Mouse (Mus musculus) intestine, embryonic 14.5 days (tissue): ENCODE results near the gene Prim2. TPM values are rescaled to one million over a fixed set of nuclear protein-coding genes. Genes with fewer than 3 reads are reported as not detected.

Source experiments
- ATAC-seq: fragments of 200-750 bp; cut with Nextera tagmentation; replicated peaks from 2 replicates; pipeline ENCODE4 v1.8.0; 2017; ENCODE audit warnings: low read depth, moderate number of reproducible peaks, moderate TSS enrichment, moderate library complexity; ENCODE audit not compliant: low FRiP score, low TSS enrichment
- DNase-seq: peaks from one replicate; pipeline ENCODE4 v3.0.0-alpha.2; 2018; ENCODE audit warnings: low spot score
- H3K27ac ChIP-seq: fragments of 300-500 bp; sonication (generic); 2 replicates; pipeline ENCODE4 v1.5.1; 2014; ENCODE audit warnings: low read depth, mild to moderate bottlenecking, control low read depth
- H3K27me3 ChIP-seq: fragments of 300-500 bp; sonication (generic); replicated peaks from 2 replicates; pipeline ENCODE4 v1.6.1; 2014; ENCODE audit warnings: low read length, control low read depth; ENCODE audit not compliant: control insufficient read depth, insufficient read depth
- H3K36me3 ChIP-seq: fragments of 300-500 bp; sonication (generic); 2 replicates; pipeline ENCODE4 v1.6.1; 2014; ENCODE audit warnings: low read length, control low read depth; ENCODE audit not compliant: control insufficient read depth, insufficient read depth
- H3K4me1 ChIP-seq: fragments of 300-500 bp; sonication (generic); replicated peaks from 2 replicates; pipeline ENCODE4 v1.6.1; 2014; ENCODE audit warnings: low read length, control low read depth, mixed read lengths; ENCODE audit not compliant: control insufficient read depth, insufficient read depth
- H3K4me2 ChIP-seq: fragments of 300-500 bp; sonication (generic); 2 replicates; pipeline ENCODE4 v1.6.1; 2014; ENCODE audit warnings: low read length
- H3K4me3 ChIP-seq: fragments of 300-500 bp; sonication (generic); 2 replicates; pipeline ENCODE4 v1.5.1; 2014; ENCODE audit warnings: low read depth, low read length, control low read depth, mixed read lengths
- H3K9ac ChIP-seq: fragments of 300-500 bp; sonication (generic); 2 replicates; pipeline ENCODE4 v1.6.1; 2014; ENCODE audit warnings: mild to moderate bottlenecking, low read length
- H3K9me3 ChIP-seq: fragments of 300-500 bp; sonication (generic); 2 replicates; pipeline ENCODE4 v1.6.1; 2016; ENCODE audit warnings: low read length, control low read depth; ENCODE audit not compliant: control insufficient read depth
- WGBS: fragments of 180-500 bp; shearing (Covaris S2); extraction: QIAGEN DNeasy Blood & Tissue Kit; methylation state at CpG from one replicate; pipeline ENCODE4 v1.1.7; 2014; 5-methylcytosine and 5-hydroxymethylcytosine counted together
- polyA plus RNA-seq: library from polyadenylated mRNA; unstranded; fragments of >200 nt; fragmentation: Nextera tagmentation; extraction: Ambion mirVana; gene quantifications from 2 replicates; pipeline ENCODE4 v1.2.1, GENCODE M21; 2014

Gene Prim2
- polyA plus RNA-seq, 1 experiment from 2014 or later, result 35.2 TPM

DNA sequence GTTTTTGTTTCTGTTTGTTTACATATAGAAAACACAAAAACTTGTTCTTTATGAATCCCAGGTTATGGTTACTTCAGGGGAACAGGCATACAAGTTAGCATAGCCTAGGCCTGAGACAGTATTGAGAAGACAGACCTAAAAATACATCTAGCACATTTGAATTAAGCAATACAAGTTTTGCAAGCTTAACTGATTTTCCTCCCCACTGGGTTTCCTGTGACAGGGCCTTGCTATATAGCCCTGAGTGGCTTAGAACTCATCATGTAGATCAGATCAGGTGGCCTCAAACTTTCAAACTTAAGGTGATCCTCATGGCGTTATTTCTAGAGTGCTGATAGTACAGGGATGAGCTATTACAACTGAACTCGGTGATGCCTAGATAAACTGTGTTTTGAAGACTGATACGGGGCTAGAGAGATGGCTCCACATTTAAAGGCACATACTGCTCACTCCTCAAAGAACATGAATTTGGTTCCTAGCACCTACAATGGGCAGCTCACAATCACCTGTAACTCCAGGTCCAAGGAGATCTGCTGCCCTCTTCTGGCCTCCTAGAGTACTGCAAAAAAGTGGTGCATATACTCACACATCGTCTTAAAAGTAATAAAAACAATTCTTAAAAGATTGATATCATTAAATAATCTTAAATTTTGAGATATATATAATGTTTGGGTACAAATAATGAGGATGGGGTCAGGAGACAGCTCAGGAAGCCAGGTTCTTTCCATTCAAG, 133.2 kb downstream of the Prim2 start:
- no peak overlapping the region for H3K4me3 ChIP-seq
- 95% methylated on average over 4 of the region's 4 CpGs for WGBS
- 0 out of 2 replicates have a peak, but pooled peaks cover 2% of the 10 kb centered on the region for H3K9me3 ChIP-seq
- H3K4me2 ChIP-seq, result no peak overlapping the region
- no peaks in the 10 kb centered on the region for H3K27me3 ChIP-seq
- H3K9ac ChIP-seq, result no peak overlapping the region
- DNase-seq (no peak), ATAC-seq (no peak)
- no peaks in the 10 kb centered on the region for H3K4me1 ChIP-seq
- no peaks in the 10 kb centered on the region for H3K36me3 ChIP-seq
- no peak overlapping the region for H3K27ac ChIP-seq

DNA sequence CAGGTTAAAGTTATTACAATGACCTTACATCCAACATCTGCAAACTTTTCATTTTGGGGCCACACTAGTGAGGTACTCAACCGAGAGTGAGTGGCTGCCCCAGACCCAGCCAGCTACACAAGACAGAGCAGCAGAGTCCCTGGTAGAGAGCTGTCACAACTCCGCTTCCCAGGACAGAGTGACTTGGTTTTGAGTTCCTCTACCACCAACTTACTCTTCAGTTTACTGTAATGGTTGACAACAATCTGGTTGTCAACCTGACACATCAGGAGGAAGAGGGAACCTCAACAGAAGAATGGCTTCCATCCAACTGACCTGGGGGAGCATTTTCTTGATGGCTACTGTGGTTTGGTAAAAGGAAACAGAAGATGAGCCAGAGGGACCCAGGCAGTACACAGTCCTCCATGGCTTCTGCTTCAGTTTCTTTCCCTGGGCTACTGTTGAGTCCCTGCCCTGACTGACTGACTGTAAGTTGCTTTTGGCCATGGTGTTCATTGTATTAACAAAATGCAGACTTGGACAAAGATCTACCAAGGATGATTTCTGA, 134.4 kb downstream of the Prim2 start:
- no peak for DNase-seq
- no peak overlapping the region for H3K4me3 ChIP-seq
- H3K27me3 ChIP-seq, result no peaks in the 10 kb centered on the region
- H3K27ac ChIP-seq, result no peak overlapping the region
- H3K9me3 ChIP-seq, result 0 out of 2 replicates have a peak, but pooled peaks cover 2% of the 10 kb centered on the region
- no peaks in the 10 kb centered on the region for H3K4me1 ChIP-seq
- H3K36me3 ChIP-seq, result no peaks in the 10 kb centered on the region
- WGBS, result 87% methylated on average over 2 of the region's 2 CpGs
- no peak for ATAC-seq
- H3K9ac ChIP-seq, result no peak overlapping the region
- no peak overlapping the region for H3K4me2 ChIP-seq

DNA sequence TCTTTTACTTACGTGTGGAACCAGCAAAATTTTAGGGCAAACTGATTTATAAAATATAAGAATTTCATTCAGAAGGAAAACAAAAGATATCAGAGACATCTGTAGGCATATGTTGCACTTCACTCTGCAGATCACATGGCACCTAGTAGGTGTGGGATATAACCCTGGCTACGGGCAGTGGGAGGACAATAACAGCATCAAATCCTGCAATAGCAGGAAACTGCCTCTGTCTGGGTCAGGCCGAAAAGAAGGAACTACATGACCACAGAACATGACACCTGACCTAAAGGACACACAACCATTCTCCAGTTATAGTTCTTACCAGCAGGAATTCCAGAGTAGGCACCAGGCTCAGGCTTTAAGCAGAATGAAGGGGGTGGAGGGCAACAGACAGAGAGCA, 137.7 kb downstream of the Prim2 start:
- no peak for ATAC-seq
- DNase-seq, result no peak
- Histone ChIP-seq H3K27me3 (no peaks in the 10 kb centered on the region), H3K27ac (no peak overlapping the region), H3K4me1 (no peaks in the 10 kb centered on the region), H3K9ac (no peak overlapping the region), H3K9me3 (0 out of 2 replicates have a peak, but pooled peaks cover 2% of the 10 kb centered on the region), H3K4me3 (no peak overlapping the region), H3K36me3 (no peaks in the 10 kb centered on the region), H3K4me2 (no peak overlapping the region)
- 85% methylated on average over 3 of the region's 3 CpGs for WGBS

DNA sequence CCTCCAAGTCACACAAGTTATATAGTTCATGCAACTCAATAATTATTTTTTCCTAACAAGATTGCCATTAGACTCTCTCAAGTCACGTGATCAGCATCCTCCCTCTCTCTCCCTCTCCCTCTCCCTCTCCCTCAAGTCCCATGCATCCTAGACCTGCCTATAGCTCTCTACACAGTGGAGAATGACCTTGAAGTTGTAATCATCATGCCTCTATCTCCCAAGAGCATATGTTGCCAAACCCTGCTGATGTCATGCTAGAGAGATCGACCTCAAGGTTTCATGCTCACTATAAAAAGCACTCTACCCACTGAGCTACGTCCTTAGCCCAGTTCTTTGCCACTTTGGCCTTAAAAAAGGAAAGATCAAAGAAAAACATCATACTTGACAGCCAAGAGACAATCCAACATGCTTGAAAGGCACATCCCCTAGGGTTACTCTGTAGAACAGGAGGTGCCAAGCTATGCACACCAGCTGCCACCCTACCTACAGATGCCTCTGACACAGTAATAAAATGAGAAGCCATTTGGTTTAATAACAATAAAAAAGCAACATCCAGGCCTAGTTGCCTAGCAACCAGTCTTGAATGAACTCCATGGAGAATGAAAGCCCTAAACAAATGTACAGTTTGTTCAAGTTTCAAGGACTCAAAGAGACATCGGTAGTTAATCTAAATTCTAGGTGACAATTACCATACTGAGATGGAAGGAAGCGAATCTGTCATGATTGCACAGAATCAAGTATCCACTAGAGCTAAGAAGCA, 138.3 kb downstream of the Prim2 start:
- Histone ChIP-seq H3K4me3 (no peak overlapping the region), H3K27ac (no peak overlapping the region), H3K4me1 (no peaks in the 10 kb centered on the region), H3K27me3 (no peaks in the 10 kb centered on the region), H3K4me2 (no peak overlapping the region), H3K9me3 (no peaks in the 10 kb centered on the region), H3K36me3 (no peaks in the 10 kb centered on the region), H3K9ac (no peak overlapping the region)
- ATAC-seq (no peak), DNase-seq (no peak)
- 87% methylated on average over 5 of the region's 5 CpGs for WGBS

DNA sequence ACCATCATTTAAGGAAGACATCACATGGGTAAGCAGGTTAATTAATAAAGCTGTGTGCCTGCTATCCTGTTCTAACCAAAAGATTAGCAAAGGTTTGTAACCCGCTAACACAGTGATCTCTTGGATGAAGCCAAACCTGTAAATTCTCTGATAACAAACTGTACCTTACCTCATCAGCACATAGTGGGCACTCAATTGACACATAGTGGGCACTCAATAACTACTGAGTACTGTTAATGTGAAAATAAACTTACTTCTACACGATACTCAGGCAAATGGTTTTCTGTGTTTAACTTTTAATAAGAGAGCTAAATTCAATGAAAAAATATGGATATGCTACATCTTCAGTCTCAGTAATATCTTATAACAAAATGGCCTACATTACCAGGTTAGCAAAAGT, 139.1 kb downstream of the Prim2 start:
- ATAC-seq, result no peak

DNA sequence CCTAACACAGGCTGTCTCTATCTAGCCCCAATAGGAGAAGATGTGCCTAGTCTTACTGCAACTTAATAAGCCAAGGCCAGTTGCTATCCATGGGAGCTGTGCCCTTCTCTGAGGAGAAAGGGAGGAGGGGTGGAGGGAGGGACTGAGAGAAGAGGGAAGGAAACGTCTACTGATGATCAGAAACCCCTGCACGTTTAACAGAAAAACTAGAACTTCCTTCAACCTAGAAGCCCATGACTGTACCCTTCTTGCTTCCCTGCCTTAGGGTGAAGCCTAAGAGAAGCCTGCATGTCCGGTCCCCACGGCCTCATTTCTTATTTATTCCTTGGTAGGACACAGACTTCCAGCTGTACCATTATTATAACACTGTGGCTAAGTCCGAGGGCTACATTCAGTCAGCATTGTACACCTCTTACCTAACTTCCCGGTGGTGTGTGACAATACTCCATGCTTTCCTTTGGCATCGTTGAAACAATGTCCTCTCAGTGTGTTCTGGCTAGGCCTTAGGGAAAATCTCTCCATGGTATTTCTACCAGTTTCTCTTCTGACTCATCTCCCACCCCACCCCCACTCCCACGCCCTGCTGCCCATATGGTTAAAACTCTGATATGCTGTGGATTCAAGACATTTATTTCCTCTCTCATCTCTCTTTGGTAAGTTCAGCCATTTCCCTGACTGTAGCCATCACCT, 139.9 kb downstream of the Prim2 start:
- Histone ChIP-seq H3K27me3 (no peaks in the 10 kb centered on the region), H3K27ac (no peak overlapping the region), H3K9ac (no peak overlapping the region), H3K4me2 (no peak overlapping the region), H3K4me3 (no peak overlapping the region), H3K36me3 (no peaks in the 10 kb centered on the region), H3K4me1 (no peaks in the 10 kb centered on the region), H3K9me3 (no peaks in the 10 kb centered on the region)
- 79% methylated on average over 8 of the region's 8 CpGs for WGBS
- DNase-seq (no peak), ATAC-seq (no peak)

More for the DNA sequence above, 139.1 kb downstream of the Prim2 start:
- no peak overlapping the region for H3K27ac ChIP-seq
- no peak overlapping the region for H3K9ac ChIP-seq
- no peaks in the 10 kb centered on the region for H3K36me3 ChIP-seq
- 96% methylated on average over 2 of the region's 2 CpGs for WGBS
- H3K27me3 ChIP-seq, result no peaks in the 10 kb centered on the region
- no peak overlapping the region for H3K4me2 ChIP-seq
- no peak overlapping the region for H3K4me3 ChIP-seq
- no peaks in the 10 kb centered on the region for H3K9me3 ChIP-seq
- DNase-seq, result no peak
- H3K4me1 ChIP-seq, result no peaks in the 10 kb centered on the region

DNA sequence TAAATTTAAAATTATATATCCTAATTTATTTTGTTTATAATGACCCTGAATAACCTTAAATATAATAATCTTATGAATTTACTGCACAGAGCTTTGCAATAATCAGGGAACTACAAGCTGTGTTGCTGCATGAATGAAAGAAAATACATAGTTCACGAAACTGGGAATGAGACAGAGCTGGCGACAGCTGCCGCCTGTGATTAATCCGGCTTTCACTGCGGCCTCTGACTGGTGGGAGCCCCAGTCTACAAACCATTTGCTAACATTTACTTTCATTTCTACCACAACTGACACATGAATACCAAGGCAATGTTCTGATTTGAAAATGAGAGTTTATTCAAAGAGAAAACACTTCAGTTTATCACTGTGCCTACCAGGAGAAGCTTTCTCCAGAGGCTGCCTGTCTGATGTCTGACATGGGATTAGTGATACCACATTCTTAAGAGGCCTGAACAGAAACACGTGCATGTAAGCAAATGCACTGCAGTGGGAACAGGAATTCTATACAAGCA, 142.2 kb downstream of the Prim2 start:
- Histone ChIP-seq H3K9ac (no peak overlapping the region), H3K27ac (no peak overlapping the region), H3K4me1 (no peaks in the 10 kb centered on the region), H3K27me3 (no peaks in the 10 kb centered on the region), H3K9me3 (no peaks in the 10 kb centered on the region), H3K4me2 (no peak overlapping the region), H3K4me3 (no peak overlapping the region), H3K36me3 (no peaks in the 10 kb centered on the region)
- WGBS, result 63% methylated on average over 6 of the region's 6 CpGs
- DNase-seq, result no peak
- no peak for ATAC-seq

DNA sequence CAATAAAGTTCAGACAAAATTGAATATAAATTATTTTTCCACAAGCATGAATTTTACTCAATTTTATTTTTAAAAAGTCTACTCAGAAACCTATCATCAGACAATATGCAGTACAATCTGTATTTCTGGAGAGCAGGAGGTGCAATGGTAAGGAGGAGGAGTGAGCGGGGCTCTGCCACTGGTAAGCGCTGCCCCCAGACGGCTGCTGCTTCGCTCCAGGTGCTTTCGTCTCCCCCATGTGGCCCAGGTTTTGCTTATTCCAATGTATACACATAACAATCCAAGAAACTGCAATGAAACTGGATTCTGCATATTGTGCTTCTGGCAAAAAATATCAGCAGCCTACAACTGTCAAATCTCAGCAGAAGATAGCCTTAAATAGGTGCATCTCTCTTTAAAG, 146.4 kb downstream of the Prim2 start:
- Histone ChIP-seq H3K4me3 (no peak overlapping the region), H3K4me1 (no peaks in the 10 kb centered on the region), H3K36me3 (no peaks in the 10 kb centered on the region), H3K9me3 (no peaks in the 10 kb centered on the region), H3K4me2 (no peak overlapping the region), H3K9ac (no peak overlapping the region), H3K27me3 (no peaks in the 10 kb centered on the region), H3K27ac (no peak overlapping the region)
- WGBS, result 75% methylated on average over 5 of the region's 5 CpGs
- no peak for ATAC-seq
- no peak for DNase-seq
